Mouse (Mus musculus) heart, embryonic 11.5 days (tissue): ENCODE data around the gene Efcab6. TPM values are rescaled to one million over a fixed set of nuclear protein-coding genes. Genes with fewer than 3 reads are reported as not detected.

Experiments used
- ATAC-seq: fragments of 200-750 bp; cut with Nextera tagmentation; replicated peaks from 2 replicates; pipeline ENCODE4 v1.8.0; 2017; ENCODE audit warnings: moderate library complexity; ENCODE audit not compliant: insufficient number of reproducible peaks, low FRiP score, low TSS enrichment
- H3K27ac ChIP-seq: fragments of 300-500 bp; sonication (generic); 2 replicates; pipeline ENCODE4 v1.5.1; 2014; ENCODE audit warnings: mild to moderate bottlenecking, low read depth, low read length
- H3K27me3 ChIP-seq: fragments of 300-500 bp; sonication (generic); 2 replicates; pipeline ENCODE4 v1.6.1; 2014; ENCODE audit warnings: mild to moderate bottlenecking, low read length, mixed read lengths; ENCODE audit not compliant: control insufficient read depth, insufficient read depth
- H3K36me3 ChIP-seq: fragments of 300-500 bp; sonication (generic); 2 replicates; pipeline ENCODE4 v1.6.1; 2014; ENCODE audit warnings: mild to moderate bottlenecking, low read length, moderate library complexity, mixed read lengths; ENCODE audit not compliant: control insufficient read depth, insufficient read depth
- H3K4me1 ChIP-seq: fragments of 300-500 bp; sonication (generic); 2 replicates; pipeline ENCODE4 v1.6.1; 2014; ENCODE audit warnings: low read length; ENCODE audit not compliant: control insufficient read depth, insufficient read depth
- H3K4me2 ChIP-seq: fragments of 300-500 bp; sonication (generic); 2 replicates; pipeline ENCODE4 v1.6.1; 2014; ENCODE audit warnings: mild to moderate bottlenecking, moderate library complexity
- H3K4me3 ChIP-seq: fragments of 300-500 bp; sonication (generic); 2 replicates; pipeline ENCODE4 v1.5.1; 2014; ENCODE audit warnings: low read depth, low read length
- H3K9ac ChIP-seq: fragments of 300-500 bp; sonication (generic); 2 replicates; pipeline ENCODE4 v1.6.1; 2014; ENCODE audit warnings: mild to moderate bottlenecking, low read depth, low read length, moderate library complexity
- H3K9me3 ChIP-seq: fragments of 300-500 bp; sonication (generic); replicated peaks from 2 replicates; pipeline ENCODE4 v1.6.1; 2016; ENCODE audit warnings: low read length; ENCODE audit not compliant: control insufficient read depth
- WGBS: fragments of 180-500 bp; shearing (Covaris S2); extraction: QIAGEN DNeasy Blood & Tissue Kit; methylation state at CpG from one replicate; pipeline ENCODE4 v1.1.7; 2014; ENCODE audit not compliant: insufficient replicate concordance; 5-methylcytosine and 5-hydroxymethylcytosine counted together
- polyA plus RNA-seq: library from polyadenylated mRNA; unstranded; fragments of >200 nt; fragmentation: Nextera tagmentation; extraction: Ambion mirVana; gene quantifications from 2 replicates; pipeline ENCODE4 v1.2.1, GENCODE M21; 2014

Efcab6 gene
- polyA plus RNA-seq, 1 experiment from 2014 or later: not detected

DNA sequence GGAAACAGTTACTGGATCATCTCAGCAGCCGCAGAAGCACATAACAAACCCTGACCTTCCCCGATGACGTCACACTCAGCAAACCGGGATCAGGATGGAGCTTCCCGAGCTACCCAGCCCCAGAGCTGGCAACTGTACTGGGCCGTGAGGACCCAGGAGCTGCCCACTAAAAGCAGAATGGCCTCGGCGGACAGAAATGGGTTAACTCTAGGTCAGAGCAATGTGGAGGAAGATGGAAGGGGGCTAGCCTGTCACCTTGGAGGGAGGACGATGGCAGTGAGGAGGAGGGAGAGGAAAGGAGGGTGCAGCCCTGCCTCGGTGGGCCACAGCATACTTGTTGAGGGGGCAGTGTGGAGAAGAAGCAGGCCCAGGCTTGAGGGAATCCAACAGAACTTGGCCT is 149.8 kb downstream of the Efcab6 start:
- H3K4me2 ChIP-seq: no peak overlapping the region
- H3K9ac ChIP-seq: no peak overlapping the region
- H3K4me1 ChIP-seq: no peaks in the 10 kb centered on the region
- no peak overlapping the region for H3K4me3 ChIP-seq
- no peaks in the 10 kb centered on the region for H3K27me3 ChIP-seq
- no peaks in the 10 kb centered on the region; the same call in 1 of the 2 replicates for H3K9me3 ChIP-seq
- H3K36me3 ChIP-seq: no peaks in the 10 kb centered on the region
- WGBS: 75% methylated on average over 10 of the region's 10 CpGs
- no peak for ATAC-seq
- H3K27ac ChIP-seq: no peak overlapping the region

DNA sequence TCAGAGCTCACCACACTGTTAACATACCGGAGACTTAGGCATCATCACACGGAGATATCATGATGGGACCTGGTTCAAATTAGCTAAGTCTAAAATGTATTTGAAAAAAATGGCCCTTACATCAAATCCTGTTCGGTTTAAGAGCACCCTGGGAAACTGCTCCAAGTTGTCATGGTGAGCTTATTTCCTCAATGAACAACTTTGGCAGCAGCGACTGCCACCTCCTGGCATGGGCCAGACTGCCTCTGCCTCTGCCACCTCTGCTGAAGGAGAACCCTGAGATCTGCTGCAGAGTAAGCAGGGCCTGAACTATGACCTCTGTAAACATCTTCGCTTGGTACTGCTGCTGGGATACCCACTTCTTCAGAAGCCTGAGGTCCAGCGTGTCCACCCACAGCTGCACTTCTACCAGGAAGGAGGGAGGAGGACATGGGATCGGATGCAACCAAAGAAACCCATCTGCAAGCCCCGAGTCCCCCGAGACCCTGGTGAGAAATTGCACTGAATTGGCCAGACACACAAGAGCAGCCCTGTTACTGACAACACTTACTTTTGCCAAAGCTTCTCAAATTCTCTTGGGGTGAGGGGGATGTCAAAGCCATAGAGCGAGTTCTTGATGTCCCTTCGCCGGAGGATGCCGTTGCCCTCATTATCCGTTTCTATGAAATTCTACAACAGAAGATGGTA is 152.0 kb downstream of the Efcab6 start:
- Histone ChIP-seq H3K27me3 (no peaks in the 10 kb centered on the region), H3K9me3 (no peaks in the 10 kb centered on the region; the same call in 1 of the 2 replicates), H3K4me1 (no peaks in the 10 kb centered on the region), H3K27ac (no peak overlapping the region), H3K4me3 (no peak overlapping the region), H3K9ac (no peak overlapping the region), H3K36me3 (no peaks in the 10 kb centered on the region), H3K4me2 (no peak overlapping the region)
- ATAC-seq: no peak
- WGBS: 82% methylated on average over 14 of the region's 14 CpGs

DNA sequence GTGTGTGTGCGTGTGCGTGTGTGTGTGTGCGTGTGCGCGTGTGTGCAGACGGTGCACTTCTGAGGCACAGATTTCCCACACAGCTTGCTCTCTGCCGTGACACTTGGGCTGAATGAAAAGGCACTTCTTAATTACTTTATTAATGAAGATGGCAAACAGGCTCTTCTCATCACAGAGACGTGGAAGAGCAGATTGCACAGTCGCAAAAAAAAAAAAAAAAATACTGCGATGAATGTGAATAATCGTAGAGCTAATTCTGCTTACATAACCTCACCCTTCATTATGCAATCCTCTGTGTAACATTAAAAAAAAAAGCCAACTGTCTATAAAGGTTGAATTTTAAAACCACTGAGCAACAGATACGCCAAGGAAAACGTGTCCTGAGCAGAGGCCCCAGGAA is 158.7 kb downstream of the Efcab6 start:
- Histone ChIP-seq H3K9me3 (no peaks in the 10 kb centered on the region), H3K36me3 (no peaks in the 10 kb centered on the region), H3K27ac (no peak overlapping the region), H3K4me2 (no peak overlapping the region), H3K9ac (no peak overlapping the region), H3K4me3 (no peak overlapping the region), H3K4me1 (no peaks in the 10 kb centered on the region), H3K27me3 (0 out of 2 replicates have a peak, but pooled peaks cover 2% of the 10 kb centered on the region)
- no peak for ATAC-seq
- 88% methylated on average over 13 of the region's 13 CpGs for WGBS

DNA sequence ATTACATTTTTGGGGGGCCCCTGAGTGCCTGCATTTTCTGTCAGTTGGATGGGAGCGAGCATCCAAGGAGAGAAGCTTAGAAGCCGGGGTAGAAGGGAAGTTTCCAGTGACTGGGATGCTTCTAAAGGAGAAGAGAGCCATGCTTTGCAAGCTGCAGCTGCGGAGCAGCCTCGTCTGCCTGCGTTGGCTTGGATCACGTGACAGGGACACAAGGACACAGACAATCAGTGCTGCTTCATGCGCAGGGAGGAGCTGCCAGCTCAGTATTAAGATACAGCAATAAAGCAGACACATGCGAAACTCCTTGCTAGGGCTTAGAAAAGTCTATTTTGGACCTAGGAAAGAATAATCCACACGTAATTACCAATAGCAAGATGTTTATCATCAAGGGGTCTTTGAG is 167.9 kb downstream of the Efcab6 start:
- 61% methylated on average over 9 of the region's 9 CpGs for WGBS
- no peaks in the 10 kb centered on the region for H3K36me3 ChIP-seq
- H3K4me2 ChIP-seq: no peak overlapping the region
- no peak overlapping the region for H3K4me3 ChIP-seq
- no peaks in the 10 kb centered on the region for H3K4me1 ChIP-seq
- no peak for ATAC-seq
- no peak overlapping the region for H3K27ac ChIP-seq
- H3K9me3 ChIP-seq: no peaks in the 10 kb centered on the region
- H3K9ac ChIP-seq: no peak overlapping the region
- no peaks in the 10 kb centered on the region for H3K27me3 ChIP-seq

DNA sequence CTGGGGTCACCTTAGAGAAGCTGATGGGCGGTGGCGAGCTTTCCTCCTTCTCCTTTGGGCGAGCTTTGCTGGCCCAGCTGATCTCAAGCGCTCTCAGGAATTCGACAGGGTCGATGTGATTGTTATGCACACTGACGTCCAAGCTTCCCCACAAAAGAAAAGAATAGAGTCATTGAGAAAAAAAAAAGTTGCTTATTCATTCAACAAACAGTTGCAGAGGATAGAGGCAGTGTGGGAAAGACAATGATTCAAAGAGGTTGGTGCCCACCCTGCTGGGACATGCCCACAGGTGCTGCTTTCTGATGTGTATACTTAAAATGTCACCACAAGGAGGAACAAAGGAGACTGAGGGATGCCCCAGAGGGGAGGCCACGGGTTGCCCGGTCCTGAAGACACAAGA is 169.2 kb downstream of the Efcab6 start:
- 44% methylated on average over 9 of the region's 9 CpGs for WGBS
- Histone ChIP-seq H3K9ac (no peak overlapping the region), H3K9me3 (no peaks in the 10 kb centered on the region), H3K4me3 (no peak overlapping the region), H3K27ac (no peak overlapping the region), H3K4me1 (no peaks in the 10 kb centered on the region), H3K27me3 (no peaks in the 10 kb centered on the region), H3K36me3 (no peaks in the 10 kb centered on the region), H3K4me2 (no peak overlapping the region)
- no peak for ATAC-seq

DNA sequence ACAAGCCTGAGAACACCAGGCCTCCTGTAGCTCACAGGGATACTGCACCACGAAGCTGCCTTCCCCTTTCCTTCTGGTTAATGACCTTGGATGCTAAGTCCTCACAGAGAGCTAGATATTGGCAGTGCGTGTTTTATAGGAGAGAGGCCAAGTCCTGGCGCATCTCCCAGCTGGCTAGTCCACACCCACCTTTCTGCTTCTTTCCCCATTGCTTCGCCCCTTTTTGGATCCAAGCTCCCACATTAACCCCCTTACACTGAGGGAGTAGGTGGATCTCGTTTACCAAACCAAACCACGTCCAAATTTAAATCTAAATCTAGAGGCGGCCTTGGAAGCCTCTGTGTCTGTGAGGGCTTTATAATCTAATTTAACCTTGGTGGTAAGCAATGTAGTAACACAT is 170.9 kb downstream of the Efcab6 start:
- H3K9ac ChIP-seq: no peak overlapping the region
- WGBS: 79% methylated on average over 7 of the region's 7 CpGs
- H3K27ac ChIP-seq: no peak overlapping the region
- H3K4me2 ChIP-seq: no peak overlapping the region
- no peak overlapping the region for H3K4me3 ChIP-seq
- H3K4me1 ChIP-seq: no peaks in the 10 kb centered on the region
- no peaks in the 10 kb centered on the region for H3K9me3 ChIP-seq
- H3K36me3 ChIP-seq: no peaks in the 10 kb centered on the region
- no peaks in the 10 kb centered on the region for H3K27me3 ChIP-seq
- ATAC-seq: no peak

DNA sequence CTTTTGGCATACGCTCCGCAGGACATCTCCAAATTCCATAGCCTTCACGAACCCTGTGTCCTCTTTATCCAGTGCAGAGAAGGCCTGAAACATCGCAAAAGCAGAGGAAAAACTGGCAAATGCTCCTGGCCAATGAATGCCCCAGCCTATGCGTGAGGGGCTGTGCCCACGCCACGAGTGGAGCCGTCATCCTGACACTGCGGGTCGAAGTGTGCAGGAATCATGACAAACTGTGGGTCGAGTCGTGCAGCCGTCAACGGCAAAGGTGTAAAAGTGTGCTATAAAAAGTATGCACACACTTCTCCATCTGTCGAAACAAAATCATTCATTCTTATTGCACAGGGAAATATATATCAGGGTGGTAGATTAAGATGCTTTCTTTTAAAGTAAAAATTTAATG is 172.3 kb downstream of the Efcab6 start:
- Histone ChIP-seq H3K36me3 (no peaks in the 10 kb centered on the region), H3K27me3 (no peaks in the 10 kb centered on the region), H3K4me3 (no peak overlapping the region), H3K4me1 (no peaks in the 10 kb centered on the region), H3K4me2 (no peak overlapping the region), H3K27ac (no peak overlapping the region), H3K9ac (no peak overlapping the region), H3K9me3 (no peaks in the 10 kb centered on the region)
- 82% methylated on average over 15 of the region's 15 CpGs for WGBS
- no peak for ATAC-seq

DNA sequence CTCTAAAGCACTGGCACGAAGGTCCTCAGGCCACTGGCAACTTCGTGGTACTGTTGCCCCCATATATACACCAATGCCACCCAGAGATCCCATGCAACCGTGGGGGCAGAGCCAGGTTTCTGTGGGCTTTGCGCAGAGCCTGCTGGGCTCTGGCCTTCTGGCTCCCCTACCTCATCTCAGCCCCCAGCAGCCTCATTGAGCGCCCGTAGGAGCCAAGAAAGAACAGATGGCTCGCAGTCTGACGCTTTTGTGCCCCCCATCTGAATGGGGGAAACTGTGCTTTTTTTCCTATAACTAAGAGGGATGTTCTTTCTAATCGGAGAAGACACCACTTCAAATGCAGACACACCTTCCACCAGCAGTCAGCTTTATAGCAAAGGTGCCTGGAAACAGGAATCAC is 180.9 kb downstream of the Efcab6 start:
- Histone ChIP-seq H3K9ac (no peak overlapping the region), H3K4me1 (no peaks in the 10 kb centered on the region), H3K4me2 (no peak overlapping the region), H3K27ac (no peak overlapping the region), H3K36me3 (no peaks in the 10 kb centered on the region), H3K9me3 (no peaks in the 10 kb centered on the region), H3K27me3 (no peaks in the 10 kb centered on the region; the same call in 1 of the 2 replicates), H3K4me3 (no peak overlapping the region)
- no peak for ATAC-seq
- WGBS: 82% methylated on average over 9 of the region's 9 CpGs

DNA sequence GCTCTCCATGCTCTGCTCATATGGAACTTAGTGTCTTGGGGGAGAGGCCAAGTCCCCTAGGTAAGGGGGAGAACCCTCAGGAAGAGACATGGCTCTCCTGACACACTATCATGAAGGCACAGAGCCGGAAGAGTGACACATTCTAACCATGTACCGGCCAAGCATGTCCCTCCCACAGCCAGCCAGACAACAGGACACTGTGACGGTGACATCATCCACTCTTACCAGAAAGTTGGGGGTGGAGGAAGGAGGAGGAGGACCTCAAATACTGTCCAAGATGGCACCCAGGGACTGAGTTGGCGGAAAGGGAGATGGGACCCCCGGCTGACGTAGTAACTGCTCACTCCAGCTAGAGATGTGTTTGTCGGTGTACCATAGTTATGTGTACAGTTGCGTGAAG is 181.4 kb downstream of the Efcab6 start:
- ATAC-seq: no peak
- H3K36me3 ChIP-seq: no peaks in the 10 kb centered on the region
- H3K9me3 ChIP-seq: no peaks in the 10 kb centered on the region
- WGBS: 87% methylated on average over 8 of the region's 8 CpGs
- H3K4me3 ChIP-seq: no peak overlapping the region
- H3K9ac ChIP-seq: no peak overlapping the region
- no peak overlapping the region for H3K27ac ChIP-seq
- H3K4me1 ChIP-seq: no peaks in the 10 kb centered on the region
- H3K4me2 ChIP-seq: no peak overlapping the region
- no peaks in the 10 kb centered on the region; the same call in 1 of the 2 replicates for H3K27me3 ChIP-seq
